Mouse (Mus musculus) heart, postnatal 0 days (tissue): ENCODE measurements around the gene Pomgnt2.

ENCODE experiments used
- CTCF ChIP-seq: IDR thresholded peaks from 2 replicates; pipeline ENCODE4 v1.5.1; 2016; ENCODE audit warnings: antibody characterized with exemption, control low read depth, low read depth
- EP300 ChIP-seq: IDR thresholded peaks from 2 replicates; pipeline ENCODE4 v1.6.1; 2016; ENCODE audit warnings: antibody characterized with exemption, low read depth

- no peak for TF ChIP-seq EP300
- no peak for TF ChIP-seq CTCF
These were observed 27.0 kb downstream of the Pomgnt2 start for GRCm38 (mm10) chr9:121969841-121970381.
